Mouse (Mus musculus): ENCODE results near the gene 1700067K01Rik. TPM values are rescaled to one million over a fixed set of nuclear protein-coding genes. Genes with fewer than 3 reads are reported as not detected.

1700067K01Rik gene
- polyA plus RNA-seq, 1 experiment from 2014 or later = 1.0 TPM

DNA sequence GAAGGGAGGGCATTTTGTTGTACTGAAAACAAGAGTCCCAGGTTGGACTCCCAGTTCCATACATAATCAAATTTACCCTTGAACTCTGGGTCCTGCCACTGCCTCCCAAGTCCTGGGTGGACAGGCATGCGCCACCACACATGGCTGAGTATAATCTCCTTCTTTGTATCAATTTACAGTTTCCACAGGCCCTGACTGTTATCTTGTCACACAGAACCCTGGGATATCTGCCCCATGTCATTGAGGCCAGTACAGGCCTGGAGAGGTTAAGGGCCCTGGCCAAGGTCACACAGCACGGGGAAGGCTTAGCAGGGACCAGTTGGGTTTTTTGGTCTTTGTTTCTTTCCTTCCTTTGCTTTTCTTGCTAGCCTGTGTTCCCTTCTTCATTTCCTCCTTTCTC lies 8.8 kb upstream of the 1700067K01Rik start:
- WGBS = 91% methylated on average over 2 of the region's 2 CpGs
- Histone ChIP-seq H3K27ac (ENCODE audit: low read length) (no peak overlapping the region), H3K9ac (replicated peaks; ENCODE audit: low read depth) (no peak overlapping the region), H3K4me2 (replicated peaks; ENCODE audit: low read depth, low read length) (no peak overlapping the region), H3K27me3 (replicated peaks; ENCODE audit: insufficient read depth, low read length) (no peaks in the 10 kb centered on the region), H3K4me3 (ENCODE audit: low read depth, low read length) (no peak overlapping the region), H3K36me3 (ENCODE audit: insufficient read depth, low read length) (peaks cover 23% of the 10 kb centered on the region; the same call in 1 of the 2 replicates), H3K4me1 (ENCODE audit: insufficient read depth, low read depth, low read length) (no peaks in the 10 kb centered on the region), H3K9me3 (ENCODE audit: low read length) (no peaks in the 10 kb centered on the region)
- TF ChIP-seq CTCF (IDR thresholded peaks at IDR 0.05) = no peak
- no peak for TF ChIP-seq EP300 (IDR thresholded peaks at IDR 0.05)
- ATAC-seq (no peak), DNase-seq (ENCODE audit: low spot score) (no peak)

GRCm38 (mm10) chr8:83994030-83994429 lies 7.3 kb upstream of the 1700067K01Rik start:
- peaks cover 13% of the 10 kb centered on the region; the same call in 1 of the 2 replicates for H3K36me3 ChIP-seq (ENCODE audit: insufficient read depth, low read length)
- H3K9me3 ChIP-seq (ENCODE audit: low read length) = no peaks in the 10 kb centered on the region
- H3K9ac ChIP-seq (replicated peaks; ENCODE audit: low read depth) = no peak overlapping the region
- TF ChIP-seq EP300 (IDR thresholded peaks at IDR 0.05) (no peak), CTCF (IDR thresholded peaks at IDR 0.05) (no peak)
- ATAC-seq (no peak), DNase-seq (ENCODE audit: low spot score) (no peak)
- H3K4me3 ChIP-seq (ENCODE audit: low read depth, low read length) = no peak overlapping the region
- 54% methylated on average over 3 of the region's 3 CpGs for WGBS
- no peak overlapping the region for H3K27ac ChIP-seq (ENCODE audit: low read length)
- H3K4me2 ChIP-seq (replicated peaks; ENCODE audit: low read depth, low read length) = no peak overlapping the region
- peaks cover 7% of the 10 kb centered on the region; the same call in 1 of the 2 replicates for H3K4me1 ChIP-seq (ENCODE audit: insufficient read depth, low read depth, low read length)
- H3K27me3 ChIP-seq (replicated peaks; ENCODE audit: insufficient read depth, low read length) = no peaks in the 10 kb centered on the region

GRCm38 (mm10) chr8:83995973-83996372 lies 5.3 kb upstream of the 1700067K01Rik start:
- DNase-seq (ENCODE audit: low spot score) (no peak), ATAC-seq (no peak)
- H3K4me1 ChIP-seq (ENCODE audit: insufficient read depth, low read depth, low read length) = peaks cover 7% of the 10 kb centered on the region; the same call in 1 of the 2 replicates
- no peaks in the 10 kb centered on the region for H3K27me3 ChIP-seq (replicated peaks; ENCODE audit: insufficient read depth, low read length)
- peak overlapping the region; percentile 97 for H3K4me2 ChIP-seq (replicated peaks; ENCODE audit: low read depth, low read length)
- no peak overlapping the region for H3K9ac ChIP-seq (replicated peaks; ENCODE audit: low read depth)
- WGBS = 21% methylated on average over 12 of the region's 12 CpGs
- H3K36me3 ChIP-seq (ENCODE audit: insufficient read depth, low read length) = peaks cover 13% of the 10 kb centered on the region; the same call in 1 of the 2 replicates
- no peak overlapping the region for H3K27ac ChIP-seq (ENCODE audit: low read length)
- no peak overlapping the region for H3K4me3 ChIP-seq (ENCODE audit: low read depth, low read length)
- TF ChIP-seq EP300 (IDR thresholded peaks at IDR 0.05) = no peak
- TF ChIP-seq CTCF (IDR thresholded peaks at IDR 0.05) = no peak
- no peaks in the 10 kb centered on the region for H3K9me3 ChIP-seq (ENCODE audit: low read length)

DNA sequence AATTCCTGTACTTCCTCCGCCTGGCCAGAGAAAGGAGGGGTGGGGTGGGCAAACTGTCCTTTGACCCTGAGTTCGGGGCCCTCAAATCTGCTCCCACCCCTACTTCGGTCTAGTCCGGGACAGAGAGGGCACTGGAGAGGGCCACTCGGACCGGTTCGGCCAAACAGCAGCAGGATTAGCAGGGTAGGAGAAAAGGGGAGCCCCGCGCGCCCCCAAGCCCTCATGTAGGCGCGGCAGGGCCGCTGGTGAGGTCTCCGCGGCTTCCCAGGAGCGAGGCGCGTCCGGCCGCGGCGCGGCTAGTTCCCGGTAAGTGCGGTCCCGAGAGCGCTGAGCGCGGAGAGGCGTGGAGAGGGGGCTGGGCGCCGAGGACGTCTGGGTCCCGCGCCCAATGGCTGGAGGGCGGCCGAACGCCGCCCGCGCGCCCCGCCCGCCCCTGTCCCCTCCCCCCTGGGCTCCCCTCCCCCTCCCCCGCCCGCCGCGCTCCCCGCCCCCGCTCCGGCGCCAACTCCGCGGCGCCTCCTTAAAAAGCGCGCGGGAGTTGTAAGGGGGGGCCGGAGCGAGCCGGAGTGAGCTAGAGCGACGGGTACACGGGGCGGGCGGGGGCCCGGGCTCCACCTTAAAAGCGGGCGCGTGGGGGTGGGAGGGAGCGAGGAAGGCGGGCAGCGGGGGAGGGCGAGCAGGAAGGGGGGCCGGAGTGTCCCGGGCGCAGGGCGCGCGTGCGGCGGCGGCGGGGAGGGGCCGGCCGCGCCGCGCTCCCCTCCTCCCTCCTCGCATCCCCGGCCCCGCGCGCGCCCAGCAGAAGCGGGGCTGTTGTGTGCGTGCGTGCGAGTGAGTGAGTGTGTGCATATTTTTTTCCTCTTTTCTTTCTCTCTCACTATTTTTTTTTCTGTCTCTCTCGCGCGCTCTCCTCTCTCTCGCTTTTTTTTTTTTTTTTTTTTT lies 4.5 kb upstream of the 1700067K01Rik start:
- no peaks in the 10 kb centered on the region for H3K27me3 ChIP-seq (replicated peaks; ENCODE audit: insufficient read depth, low read length)
- 0 out of 2 replicates have a peak, but pooled peaks cover 11% of the 10 kb centered on the region for H3K36me3 ChIP-seq (ENCODE audit: insufficient read depth, low read length)
- peak overlapping the region; percentile 75 for H3K4me3 ChIP-seq (ENCODE audit: low read depth, low read length)
- 1% methylated on average over 25 of the region's 103 CpGs for WGBS
- peak overlapping the region; percentile 97 for H3K4me2 ChIP-seq (replicated peaks; ENCODE audit: low read depth, low read length)
- DNase-seq (ENCODE audit: low spot score) (peak; percentile 95), ATAC-seq (peak; percentile 88)
- no peak for TF ChIP-seq EP300 (IDR thresholded peaks at IDR 0.05)
- no peak for TF ChIP-seq CTCF (IDR thresholded peaks at IDR 0.05)
- peak overlapping the region; percentile 93 for H3K27ac ChIP-seq (ENCODE audit: low read length)
- H3K9me3 ChIP-seq (ENCODE audit: low read length) = no peaks in the 10 kb centered on the region
- H3K4me1 ChIP-seq (ENCODE audit: insufficient read depth, low read depth, low read length) = peaks cover 9% of the 10 kb centered on the region; the same call in 1 of the 2 replicates
- H3K9ac ChIP-seq (replicated peaks; ENCODE audit: low read depth) = peak overlapping the region; percentile 59

DNA sequence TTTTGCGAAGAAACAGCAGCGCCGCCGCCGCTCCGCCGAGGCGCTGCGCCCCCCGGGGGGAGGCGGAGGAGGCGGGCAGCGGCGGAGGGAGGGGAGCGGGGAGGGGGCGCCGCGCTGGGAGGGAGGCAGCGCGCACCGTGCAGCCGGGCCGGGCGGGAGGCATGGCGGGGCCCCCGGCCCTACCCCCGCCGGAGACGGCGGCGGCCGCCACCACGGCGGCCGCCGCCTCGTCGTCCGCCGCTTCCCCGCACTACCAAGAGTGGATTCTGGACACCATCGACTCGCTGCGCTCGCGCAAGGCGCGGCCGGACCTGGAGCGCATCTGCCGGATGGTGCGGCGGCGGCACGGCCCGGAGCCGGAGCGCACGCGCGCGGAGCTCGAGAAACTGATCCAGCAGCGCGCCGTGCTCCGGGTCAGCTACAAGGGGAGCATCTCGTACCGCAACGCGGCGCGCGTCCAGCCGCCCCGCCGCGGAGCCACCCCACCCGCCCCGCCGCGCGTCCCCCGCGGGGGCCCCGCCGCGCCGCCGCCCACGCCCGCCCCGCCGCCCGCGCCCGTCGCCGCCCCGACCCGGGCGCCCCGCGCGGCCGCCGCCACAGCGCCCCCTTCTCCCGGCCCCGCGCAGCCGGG lies 3.7 kb upstream of the 1700067K01Rik start, which contains the start of gene Samd1:
Gene Samd1 (plus strand): TSS at position 162 of the 631 bp plus-strand sequence.
- ATAC-seq (no peak), DNase-seq (ENCODE audit: low spot score) (peak; percentile 51)
- Histone ChIP-seq H3K36me3 (ENCODE audit: insufficient read depth, low read length) (0 out of 2 replicates have a peak, but pooled peaks cover 6% of the 10 kb centered on the region), H3K27me3 (replicated peaks; ENCODE audit: insufficient read depth, low read length) (no peaks in the 10 kb centered on the region), H3K4me2 (replicated peaks; ENCODE audit: low read depth, low read length) (peak within 1 kb of the TSS; percentile 97), H3K4me3 (ENCODE audit: low read depth, low read length) (peak within 1 kb of the TSS; percentile 75), H3K9me3 (ENCODE audit: low read length) (no peaks in the 10 kb centered on the region), H3K4me1 (ENCODE audit: insufficient read depth, low read depth, low read length) (peaks cover 9% of the 10 kb centered on the region; the same call in 1 of the 2 replicates), H3K9ac (replicated peaks; ENCODE audit: low read depth) (peak within 1 kb of the TSS; percentile 59), H3K27ac (ENCODE audit: low read length) (peak within 1 kb of the TSS; percentile 93)
- WGBS = 0% methylated on average over 29 of the region's 112 CpGs
- TF ChIP-seq CTCF (IDR thresholded peaks at IDR 0.05) (no peak), EP300 (IDR thresholded peaks at IDR 0.05) (no peak)

Measured in lung, postnatal 0 days (tissue).